Mouse (Mus musculus): Measurements from ENCODE around the gene Cltc. TPM values are rescaled to one million over a fixed set of nuclear protein-coding genes. Genes with fewer than 3 reads are reported as not detected.

The Cltc gene
- polyA plus RNA-seq, 1 experiment from 2014 or later, result 133 TPM

DNA sequence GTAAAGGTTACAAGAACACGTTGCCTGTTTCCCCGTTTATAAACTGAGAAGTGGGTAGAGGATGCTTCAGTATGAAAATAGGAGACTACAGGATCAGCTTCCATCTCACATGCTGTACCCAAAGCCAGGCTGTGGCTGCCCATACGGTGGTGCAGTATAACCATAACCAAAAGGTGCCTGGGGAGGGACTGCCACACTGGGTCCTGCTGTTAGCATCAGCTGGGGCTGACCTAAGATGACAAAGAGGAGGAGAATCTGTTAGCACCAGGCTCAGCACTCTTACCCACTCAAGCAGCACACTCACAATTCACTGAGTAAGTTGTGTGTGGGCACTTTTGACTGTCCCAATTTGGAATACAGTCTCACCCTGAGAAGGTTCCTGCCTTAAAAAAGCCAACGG is 61.9 kb downstream of the Cltc start:
- H3K9me3 ChIP-seq (replicated peaks), result no peaks in the 10 kb centered on the region
- no peaks in the 10 kb centered on the region for H3K4me1 ChIP-seq
- no peak overlapping the region for H3K27ac ChIP-seq
- no peak overlapping the region for H3K9ac ChIP-seq
- H3K4me2 ChIP-seq, result no peak overlapping the region
- WGBS (ENCODE audit: insufficient replicate concordance), result 82% methylated on average over 4 of the region's 4 CpGs
- H3K36me3 ChIP-seq, result peaks cover 99% of the 10 kb centered on the region
- no peaks in the 10 kb centered on the region for H3K27me3 ChIP-seq (replicated peaks)
- no peak overlapping the region for H3K4me3 ChIP-seq
- no peak for ATAC-seq

DNA sequence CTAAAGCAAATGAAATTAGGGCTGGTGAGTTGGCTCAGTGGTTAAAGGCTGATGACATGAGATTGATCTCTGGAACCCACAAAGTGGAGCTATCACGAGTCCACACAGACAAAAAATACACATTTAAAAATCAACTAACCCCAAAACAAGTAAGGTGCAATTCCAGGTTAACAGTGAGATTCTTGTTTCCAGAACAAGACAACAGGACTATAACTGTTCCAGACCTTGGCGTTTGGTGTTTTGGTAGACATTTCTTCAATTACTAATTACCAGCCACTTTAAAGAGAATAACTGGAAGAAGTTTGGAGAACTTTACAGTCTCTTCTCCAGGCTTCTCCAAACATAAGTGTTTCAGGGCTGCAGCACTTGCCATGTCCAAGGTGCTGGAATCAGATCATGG is 64.8 kb downstream of the Cltc start:
- Histone ChIP-seq H3K4me3 (no peak overlapping the region), H3K9ac (no peak overlapping the region), H3K27me3 (replicated peaks) (no peaks in the 10 kb centered on the region), H3K36me3 (peaks cover 99% of the 10 kb centered on the region), H3K9me3 (replicated peaks) (no peaks in the 10 kb centered on the region), H3K4me2 (no peak overlapping the region), H3K4me1 (peaks cover 2% of the 10 kb centered on the region; the same call in 1 of the 2 replicates), H3K27ac (no peak overlapping the region; the same call in 1 of the 2 replicates)
- ATAC-seq, result no peak
- WGBS (ENCODE audit: insufficient replicate concordance), result 75% methylated on average over 2 of the region's 2 CpGs

DNA sequence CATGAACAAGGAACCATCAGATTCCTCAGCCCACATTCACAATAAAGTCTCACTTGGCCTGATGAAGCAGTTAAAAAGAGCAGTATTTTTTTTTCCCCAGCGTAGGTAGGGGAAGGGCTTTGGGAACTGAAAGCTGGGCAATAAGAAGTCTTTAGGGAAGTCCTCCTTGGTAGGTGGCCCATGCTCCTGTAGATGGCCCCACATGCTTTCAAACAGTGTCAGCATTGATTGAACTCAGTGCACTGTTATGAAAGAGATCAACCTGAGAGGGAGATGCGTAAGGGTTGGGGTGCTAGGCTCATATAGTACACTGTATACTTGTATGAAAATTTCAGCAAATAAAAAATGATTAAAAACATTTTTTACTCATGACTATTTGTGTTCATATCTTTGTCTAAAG is 65.4 kb downstream of the Cltc start:
- no peak overlapping the region; the same call in 1 of the 2 replicates for H3K27ac ChIP-seq

DNA sequence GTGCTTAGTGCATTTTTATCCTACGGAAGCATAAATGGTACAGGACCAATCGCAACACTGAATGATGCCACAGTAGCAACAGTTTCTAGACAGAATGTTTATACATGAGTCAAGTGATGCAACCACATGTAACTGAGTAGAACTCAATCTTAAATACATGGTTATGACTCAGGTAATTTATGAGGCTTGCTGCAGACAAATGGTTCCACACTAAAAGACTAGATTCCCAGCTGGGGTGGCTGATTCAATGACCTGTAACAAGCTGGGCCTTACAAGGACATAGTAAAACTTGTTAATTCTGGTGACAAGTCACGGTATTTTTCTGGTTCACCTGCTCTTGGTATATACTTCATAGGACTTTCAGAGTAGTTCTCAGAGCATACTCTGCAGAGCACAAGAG is 65.9 kb downstream of the Cltc start:
- Histone ChIP-seq H3K9ac (no peak overlapping the region), H3K4me3 (no peak overlapping the region), H3K36me3 (peaks cover 96% of the 10 kb centered on the region), H3K27ac (no peak overlapping the region; the same call in 1 of the 2 replicates), H3K27me3 (replicated peaks) (no peaks in the 10 kb centered on the region), H3K9me3 (replicated peaks) (no peaks in the 10 kb centered on the region), H3K4me2 (no peak overlapping the region), H3K4me1 (peaks cover 9% of the 10 kb centered on the region)
- ATAC-seq, result no peak
- 89% methylated on average over 3 of the region's 3 CpGs for WGBS (ENCODE audit: insufficient replicate concordance)

More for the DNA sequence above, 65.4 kb downstream of the Cltc start:
- WGBS (ENCODE audit: insufficient replicate concordance), result 89% methylated on average over 2 of the region's 2 CpGs
- no peak overlapping the region for H3K4me2 ChIP-seq
- H3K4me1 ChIP-seq, result peaks cover 7% of the 10 kb centered on the region
- no peaks in the 10 kb centered on the region for H3K9me3 ChIP-seq (replicated peaks)
- no peak for ATAC-seq
- peaks cover 99% of the 10 kb centered on the region for H3K36me3 ChIP-seq
- H3K27me3 ChIP-seq (replicated peaks), result no peaks in the 10 kb centered on the region
- no peak overlapping the region for H3K4me3 ChIP-seq
- no peak overlapping the region for H3K9ac ChIP-seq

DNA sequence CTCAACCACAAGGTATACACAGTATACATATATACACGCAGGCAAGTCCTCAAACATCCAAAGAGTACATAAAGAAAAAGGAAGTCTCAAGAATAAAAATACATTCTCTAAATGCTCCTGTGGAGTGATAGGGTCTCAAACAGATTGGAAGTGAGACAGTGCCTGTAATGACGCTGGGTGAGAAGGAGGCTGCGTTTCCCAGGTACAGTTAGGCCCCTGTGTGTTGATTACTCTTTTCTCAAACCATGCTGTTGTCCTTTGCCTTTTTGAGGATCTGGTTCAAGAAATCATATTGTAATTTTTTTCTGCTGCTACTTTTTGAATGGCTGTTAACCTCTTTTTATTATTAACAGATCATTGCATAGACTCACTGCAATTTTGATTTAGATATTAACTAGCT is 67.0 kb downstream of the Cltc start:
- H3K9me3 ChIP-seq (replicated peaks), result no peaks in the 10 kb centered on the region
- peaks cover 93% of the 10 kb centered on the region for H3K36me3 ChIP-seq
- H3K4me1 ChIP-seq, result peaks cover 17% of the 10 kb centered on the region
- no peak overlapping the region for H3K4me2 ChIP-seq
- no peaks in the 10 kb centered on the region for H3K27me3 ChIP-seq (replicated peaks)
- H3K4me3 ChIP-seq, result no peak overlapping the region
- no peak overlapping the region for H3K27ac ChIP-seq
- 83% methylated on average over 3 of the region's 3 CpGs for WGBS (ENCODE audit: insufficient replicate concordance)
- H3K9ac ChIP-seq, result no peak overlapping the region
- ATAC-seq, result no peak

DNA sequence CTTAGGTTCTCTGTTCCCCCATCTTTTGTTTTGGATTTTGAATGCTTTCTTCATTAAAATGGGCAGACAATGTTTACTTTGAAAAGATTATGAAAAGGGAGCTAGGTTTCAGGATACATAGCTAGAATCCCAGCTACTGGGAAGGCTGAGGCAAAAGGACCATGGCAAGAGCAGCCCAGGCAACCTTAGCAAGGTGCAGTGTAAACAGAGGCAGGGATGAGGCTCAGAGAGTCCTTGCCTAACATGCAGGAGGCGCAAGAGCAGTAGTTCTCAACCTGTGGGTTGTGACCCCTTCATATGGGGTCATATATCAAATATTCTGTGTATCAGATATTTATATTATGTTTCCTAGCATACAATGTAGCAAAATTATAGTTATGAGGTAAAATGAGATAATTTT is 72.0 kb downstream of the Cltc start:
- Histone ChIP-seq H3K9me3 (replicated peaks) (no peaks in the 10 kb centered on the region), H3K9ac (peak overlapping the region; percentile 90), H3K36me3 (peaks cover 43% of the 10 kb centered on the region), H3K4me3 (peak overlapping the region; percentile 92), H3K4me2 (peak overlapping the region; percentile 80), H3K27ac (peak overlapping the region; percentile 96), H3K4me1 (peaks cover 47% of the 10 kb centered on the region), H3K27me3 (replicated peaks) (no peaks in the 10 kb centered on the region)
- no peak for ATAC-seq
- WGBS (ENCODE audit: insufficient replicate concordance), result 85% methylated on average over 1 of the region's 1 CpGs

DNA sequence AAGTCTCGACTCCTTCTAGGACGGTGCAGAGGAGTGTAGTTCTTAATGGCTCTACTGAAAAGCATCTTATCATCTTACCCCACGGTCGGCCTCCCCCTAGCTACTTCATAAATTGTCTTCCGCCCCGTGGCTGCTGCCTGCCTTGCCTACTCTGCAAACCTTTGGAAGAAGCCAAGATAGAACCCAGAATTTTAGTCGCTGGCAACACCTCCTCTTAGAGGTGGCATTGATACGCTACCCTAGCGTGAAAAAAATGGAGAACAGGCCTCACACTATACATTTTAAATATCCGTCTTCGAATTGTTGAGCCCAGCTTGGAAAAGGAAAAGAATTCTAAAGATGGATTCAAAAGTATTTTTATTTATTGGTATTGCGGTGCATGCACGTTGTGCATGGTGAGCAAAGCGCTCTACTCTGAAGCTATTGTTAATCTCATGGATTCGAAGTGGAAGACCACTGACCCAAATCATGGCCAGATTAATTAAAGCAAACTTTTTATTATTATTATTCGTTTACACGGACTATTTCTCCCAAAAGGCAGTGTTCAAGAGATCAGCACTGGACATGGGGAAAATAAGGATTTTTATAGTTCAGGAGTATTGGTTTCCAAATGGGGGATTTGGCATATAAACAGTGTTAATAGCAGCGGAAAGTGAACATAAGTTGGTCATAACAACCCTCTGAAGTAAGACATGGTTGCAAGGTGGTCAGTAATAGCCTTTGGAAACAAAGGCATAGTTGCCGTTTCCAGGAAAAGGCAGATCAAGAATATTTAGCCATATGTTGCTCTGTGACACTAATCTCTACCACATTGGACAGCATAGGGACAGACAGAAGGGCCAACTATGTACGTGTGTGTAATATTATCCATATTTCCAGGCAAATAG is 73.0 kb downstream of the Cltc start:
- Histone ChIP-seq H3K36me3 (peaks cover 41% of the 10 kb centered on the region), H3K27me3 (replicated peaks) (no peaks in the 10 kb centered on the region), H3K9ac (peak overlapping the region; percentile 90), H3K27ac (peak overlapping the region; percentile 96), H3K4me1 (peaks cover 56% of the 10 kb centered on the region), H3K4me2 (peak overlapping the region; percentile 80), H3K9me3 (replicated peaks) (no peaks in the 10 kb centered on the region), H3K4me3 (peak overlapping the region; percentile 92)
- ATAC-seq, result no peak
- 6% methylated on average over 20 of the region's 20 CpGs for WGBS (ENCODE audit: insufficient replicate concordance)

DNA sequence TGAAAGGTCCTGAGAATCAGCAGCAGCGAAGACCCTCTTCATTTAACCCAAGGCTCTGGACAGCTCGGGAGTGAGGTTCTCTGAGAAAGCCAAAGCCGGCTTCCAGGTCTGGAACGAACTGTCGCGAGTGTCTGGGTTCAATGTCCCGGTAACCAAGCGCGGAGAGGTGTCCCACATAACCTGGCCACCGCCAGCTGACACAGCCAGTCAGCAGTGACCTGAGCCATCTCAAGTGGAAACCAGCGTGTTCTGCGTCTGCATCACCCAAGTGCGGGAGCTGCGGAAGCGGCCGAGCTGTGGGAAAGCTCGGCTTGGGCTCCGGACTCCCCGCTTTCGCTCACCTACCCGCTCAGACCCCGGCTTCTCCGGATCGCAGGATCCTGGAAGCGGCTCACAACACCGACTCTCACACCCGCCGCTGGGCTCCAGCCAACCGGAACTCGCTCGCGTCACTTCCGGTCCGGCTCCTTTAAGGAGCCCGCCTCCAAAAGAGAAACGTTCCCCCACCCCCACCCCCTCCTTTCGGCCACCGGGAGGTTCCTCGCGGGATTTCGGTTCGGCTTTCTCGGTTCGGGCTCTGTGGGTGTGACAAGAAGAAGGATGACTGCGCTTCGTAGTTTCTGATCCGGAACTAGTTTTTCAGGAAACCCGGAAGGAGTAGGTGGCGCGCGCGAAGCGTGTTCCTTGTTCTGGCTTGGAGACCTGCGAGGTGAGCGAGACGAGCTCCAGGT is 73.8 kb downstream of the Cltc start, which contains the start of the genes Vmp1 and Ptrh2:
Vmp1 (minus strand) TSS at position 442 of the 731 bp plus-strand sequence.
Ptrh2 (plus strand) TSS at position 591 of the 731 bp plus-strand sequence.
- peak within 1 kb of the TSS; percentile 90 for H3K9ac ChIP-seq
- peak within 1 kb of the TSS; percentile 96 for H3K27ac ChIP-seq
- H3K4me2 ChIP-seq, result peak within 1 kb of the TSS; percentile 80
- WGBS (ENCODE audit: insufficient replicate concordance), result under 1% methylated on average over 56 of the region's 56 CpGs
- peak; percentile 93 for ATAC-seq
- H3K9me3 ChIP-seq (replicated peaks), result no peaks in the 10 kb centered on the region
- H3K4me3 ChIP-seq, result peak within 1 kb of the TSS; percentile 92
- peaks cover 64% of the 10 kb centered on the region for H3K4me1 ChIP-seq
- H3K27me3 ChIP-seq (replicated peaks), result no peaks in the 10 kb centered on the region
- peaks cover 33% of the 10 kb centered on the region for H3K36me3 ChIP-seq

DNA sequence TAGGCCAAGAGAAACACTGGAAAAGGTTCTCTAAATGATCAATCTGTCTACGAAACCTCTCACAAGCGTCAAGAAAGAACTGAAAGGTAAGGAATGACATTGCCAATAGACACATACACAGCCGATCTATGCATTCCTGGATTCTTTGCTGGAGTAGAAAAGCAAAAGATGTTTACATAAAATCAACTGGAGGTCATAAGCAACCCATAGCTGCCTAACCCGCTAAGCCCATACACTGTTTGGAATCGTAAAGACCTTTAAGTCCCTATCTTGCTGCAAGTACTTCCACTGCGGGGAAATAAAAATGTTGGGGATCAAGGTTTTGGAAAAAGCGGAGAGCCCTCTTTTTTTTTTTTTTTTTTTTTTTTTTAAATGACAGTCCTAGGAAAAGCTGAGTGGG is 74.5 kb downstream of the Cltc start:
- H3K4me1 ChIP-seq, result peaks cover 65% of the 10 kb centered on the region
- peak overlapping the region; percentile 96 for H3K27ac ChIP-seq
- peak overlapping the region; percentile 90 for H3K9ac ChIP-seq
- H3K27me3 ChIP-seq (replicated peaks), result no peaks in the 10 kb centered on the region
- WGBS (ENCODE audit: insufficient replicate concordance), result 28% methylated on average over 7 of the region's 7 CpGs
- peak overlapping the region; percentile 92 for H3K4me3 ChIP-seq
- H3K9me3 ChIP-seq (replicated peaks), result no peaks in the 10 kb centered on the region
- H3K36me3 ChIP-seq, result peaks cover 26% of the 10 kb centered on the region
- peak overlapping the region; percentile 80 for H3K4me2 ChIP-seq
- ATAC-seq, result no peak

DNA sequence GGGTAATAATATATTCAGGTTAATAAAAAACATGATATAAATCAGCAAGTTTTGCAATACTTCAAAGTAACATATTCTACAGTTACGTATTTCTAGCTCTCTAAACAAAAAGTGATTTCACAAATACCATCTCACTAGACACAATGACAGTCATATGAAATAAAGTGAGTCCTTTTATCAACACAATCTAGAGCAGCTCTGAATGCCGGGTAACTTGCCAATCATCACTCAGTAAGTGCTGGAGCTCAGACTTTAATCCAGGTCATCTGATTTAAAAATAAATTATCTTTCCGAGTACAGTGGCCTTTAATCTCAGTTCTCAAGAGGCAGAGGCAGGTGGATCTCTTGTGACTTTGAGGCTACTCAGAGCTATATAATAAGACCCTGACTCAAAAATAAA is 75.9 kb downstream of the Cltc start:
- H3K4me3 ChIP-seq, result peak overlapping the region; percentile 92
- peaks cover 22% of the 10 kb centered on the region for H3K36me3 ChIP-seq
- peak overlapping the region; percentile 80 for H3K4me2 ChIP-seq
- H3K9ac ChIP-seq, result peak overlapping the region; percentile 90; the same call in 1 of the 2 replicates
- ATAC-seq, result no peak
- H3K27ac ChIP-seq, result 0 out of 2 replicates have a peak overlapping the region, but pooled peaks have one; percentile 36
- no peaks in the 10 kb centered on the region for H3K27me3 ChIP-seq (replicated peaks)
- peaks cover 69% of the 10 kb centered on the region for H3K4me1 ChIP-seq
- no peaks in the 10 kb centered on the region for H3K9me3 ChIP-seq (replicated peaks)
- 69% methylated on average over 3 of the region's 3 CpGs for WGBS (ENCODE audit: insufficient replicate concordance)

DNA sequence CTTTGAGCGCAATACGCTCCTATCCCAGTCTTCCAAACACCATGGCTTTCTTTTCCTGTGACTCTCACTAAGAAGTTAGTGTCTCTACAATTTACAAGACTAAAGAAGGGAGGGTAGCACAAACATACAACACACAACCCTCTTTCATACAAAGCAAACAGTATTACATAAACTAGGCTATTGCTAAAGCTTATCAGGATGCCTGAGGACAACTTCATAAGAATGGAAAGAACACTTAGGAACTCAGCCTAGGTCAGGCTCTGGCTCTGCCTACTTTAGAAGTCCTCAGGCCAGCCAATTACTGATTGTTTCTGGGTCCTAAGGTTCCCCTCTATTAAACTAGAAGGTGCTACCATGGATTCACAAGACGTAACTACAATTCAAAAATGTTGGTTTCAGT is 76.6 kb downstream of the Cltc start:
- H3K36me3 ChIP-seq, result peaks cover 20% of the 10 kb centered on the region
- no peak overlapping the region for H3K27ac ChIP-seq
- no peak for ATAC-seq
- H3K9me3 ChIP-seq (replicated peaks), result no peaks in the 10 kb centered on the region
- peaks cover 72% of the 10 kb centered on the region for H3K4me1 ChIP-seq
- peak overlapping the region; percentile 22; the same call in 1 of the 2 replicates for H3K4me2 ChIP-seq
- no peak overlapping the region for H3K9ac ChIP-seq
- no peak overlapping the region for H3K4me3 ChIP-seq
- no peaks in the 10 kb centered on the region for H3K27me3 ChIP-seq (replicated peaks)
- WGBS (ENCODE audit: insufficient replicate concordance), result 90% methylated on average over 3 of the region's 3 CpGs

DNA sequence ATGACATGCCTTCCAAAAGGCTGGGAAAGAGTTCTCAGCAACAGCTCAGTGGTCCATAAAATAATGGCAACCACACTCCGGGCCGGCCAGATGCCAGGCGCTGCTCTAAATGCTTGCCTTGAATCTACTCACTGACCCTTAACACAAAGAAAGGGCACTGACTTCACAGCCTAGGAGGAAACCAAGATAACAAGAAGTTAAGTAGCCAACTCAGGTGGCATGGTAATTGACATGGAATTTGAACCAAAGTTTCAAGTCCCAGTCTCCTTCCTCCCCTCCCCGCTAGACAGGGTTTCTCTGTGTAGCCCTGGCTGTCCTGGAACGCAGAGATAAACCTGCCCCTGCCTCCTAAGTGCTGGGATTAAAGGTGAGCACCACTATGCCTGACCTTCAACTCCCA is 78.4 kb downstream of the Cltc start:
- Histone ChIP-seq H3K27me3 (replicated peaks) (no peaks in the 10 kb centered on the region), H3K4me3 (no peak overlapping the region), H3K9me3 (replicated peaks) (no peaks in the 10 kb centered on the region), H3K4me2 (peak overlapping the region; percentile 1), H3K9ac (no peak overlapping the region; the same call in 1 of the 2 replicates), H3K4me1 (peaks cover 76% of the 10 kb centered on the region), H3K27ac (peak overlapping the region; percentile 57), H3K36me3 (peaks cover 18% of the 10 kb centered on the region)
- ATAC-seq, result no peak
- 67% methylated on average over 5 of the region's 5 CpGs for WGBS (ENCODE audit: insufficient replicate concordance)

Data from liver, embryonic 12.5 days (tissue).